Mouse (Mus musculus) cerebellum, postnatal 36 days (tissue): Measurements from ENCODE around the gene Dnm3.

Experiments used
- DNase-seq, 2 experiments: peaks; one replicate each; pipeline ENCODE4 v3.0.0; 2021 to 2022; ENCODE audit warnings: mixed read lengths in 2 of 2

Dnm3 gene

DNA sequence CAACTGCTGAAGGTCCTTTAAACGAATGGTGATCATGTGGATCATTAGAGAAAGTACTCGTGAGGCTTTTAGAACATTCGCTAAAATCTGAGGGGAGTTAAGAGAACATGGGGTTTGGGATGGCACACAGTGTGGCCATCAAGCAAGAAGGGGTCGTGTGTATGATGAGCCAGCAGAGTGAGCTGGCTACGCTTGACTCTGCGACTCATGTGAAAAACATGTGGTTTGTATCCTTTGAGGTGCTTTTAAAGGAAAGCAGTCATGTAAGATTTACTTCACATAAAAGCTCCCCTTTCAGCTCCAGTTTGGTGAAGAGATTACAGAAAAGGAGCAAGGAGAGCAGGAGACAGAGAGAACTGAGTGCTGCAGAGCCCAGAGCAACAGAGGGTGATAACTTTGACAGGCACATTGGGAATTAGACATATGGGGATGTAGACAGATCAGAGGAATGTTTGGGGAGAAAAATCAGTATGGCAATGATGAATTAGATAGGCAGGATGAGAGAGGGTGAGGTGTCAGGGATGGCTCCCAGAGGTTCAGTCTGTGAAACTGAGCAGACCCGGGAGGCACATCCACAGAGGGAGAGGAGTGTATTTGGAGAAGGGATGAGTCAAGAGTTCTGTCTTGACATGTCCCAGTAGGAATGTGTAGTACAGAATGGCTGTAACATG lies 234.7 kb downstream of the Dnm3 start:
- DNase-seq, result no peak

GRCm38 (mm10) chr1:162240720-162241119 lies 237.1 kb downstream of the Dnm3 start:
- no peak for DNase-seq

GRCm38 (mm10) chr1:162238646-162239045 lies 239.2 kb downstream of the Dnm3 start:
- no peak for DNase-seq

GRCm38 (mm10) chr1:162236624-162237159 lies 241.1 kb downstream of the Dnm3 start:
- DNase-seq, result no peak

GRCm38 (mm10) chr1:162225621-162226147 lies 252.2 kb downstream of the Dnm3 start:
- DNase-seq, result no peak

DNA sequence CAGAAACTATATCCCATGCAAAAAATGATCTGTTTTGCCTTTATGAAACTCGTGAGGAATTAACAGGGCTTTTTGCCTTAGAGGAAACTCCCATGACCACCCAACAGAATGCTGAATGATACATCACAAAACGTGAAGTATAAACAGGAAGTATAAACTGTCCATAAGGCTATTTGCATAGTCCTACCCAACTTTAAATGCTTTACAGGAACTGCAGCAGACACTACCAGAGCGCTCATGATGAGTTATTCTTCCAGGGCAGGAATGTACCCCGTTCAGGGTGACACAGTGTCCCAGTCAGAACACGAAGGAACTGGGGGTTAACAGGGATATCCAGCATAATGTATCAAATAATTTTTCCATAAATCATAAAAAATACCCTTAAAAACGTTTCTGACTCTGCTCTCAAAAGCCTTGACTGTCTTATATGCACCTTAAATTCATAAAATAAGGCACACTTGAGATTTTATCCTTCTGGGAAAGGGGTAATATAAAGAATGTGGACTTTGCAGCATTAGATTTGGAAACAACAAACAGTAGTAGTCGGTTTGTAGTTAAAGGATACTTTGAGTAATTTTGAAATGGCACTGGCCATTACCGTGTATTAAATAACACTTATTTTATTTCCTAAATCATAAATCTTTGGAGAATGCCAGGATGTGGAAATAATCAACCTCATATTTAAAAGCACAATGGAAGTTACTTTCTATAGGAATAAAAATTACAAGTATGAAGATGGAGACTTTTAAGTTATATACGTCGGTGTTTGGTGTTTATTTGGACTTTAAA lies 252.8 kb downstream of the Dnm3 start:
- no peak for DNase-seq

DNA sequence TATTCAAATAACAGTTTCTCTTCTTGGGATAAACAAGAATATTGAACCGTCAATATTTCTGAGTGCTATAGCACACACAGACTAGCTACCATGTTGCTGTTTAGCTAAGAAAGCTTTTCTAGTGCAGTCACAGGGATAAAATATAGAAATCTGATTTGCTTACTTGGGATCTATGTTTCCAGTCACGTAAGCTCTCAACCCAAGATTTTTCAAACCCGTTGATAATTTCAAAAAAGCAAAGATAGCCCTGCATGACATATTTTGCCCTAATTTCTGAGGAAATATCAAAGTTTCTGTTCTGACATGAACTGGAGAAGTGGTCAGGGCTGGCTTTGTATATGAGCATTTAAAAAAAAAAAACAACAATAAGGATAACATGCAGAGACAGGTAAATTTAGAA lies 253.8 kb downstream of the Dnm3 start:
- no peak for DNase-seq

DNA sequence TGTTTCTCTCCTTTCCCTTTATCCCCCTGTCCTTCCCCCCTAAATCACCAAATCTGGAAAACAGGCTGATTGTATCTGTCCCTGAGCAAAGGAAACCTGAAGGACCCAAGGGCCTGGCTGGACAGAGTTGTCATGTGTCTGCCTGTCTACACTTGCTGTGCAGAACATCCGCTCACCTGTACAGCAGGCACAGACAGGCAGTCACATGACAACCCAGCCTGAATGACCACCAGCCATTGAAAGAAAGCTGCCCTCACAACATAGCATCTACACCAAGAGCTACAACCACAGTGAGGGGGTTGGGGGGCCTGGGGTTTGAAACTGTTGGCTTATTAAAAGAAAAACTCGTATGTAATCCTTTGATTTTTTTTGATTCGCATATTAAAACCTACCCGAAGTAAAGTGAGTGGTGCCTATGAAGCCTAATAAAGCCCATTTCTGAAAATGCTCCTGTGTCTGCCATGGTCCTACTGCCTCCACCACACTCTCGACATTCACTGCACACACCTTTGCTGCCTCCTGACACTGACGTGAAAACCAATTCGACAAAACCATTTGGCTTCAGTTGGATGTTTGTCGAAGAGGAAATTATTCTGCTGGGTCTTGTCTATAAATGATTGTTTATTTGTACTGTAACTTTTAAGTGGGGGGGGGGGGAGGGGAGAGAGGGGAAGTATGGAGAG lies 254.4 kb downstream of the Dnm3 start:
- DNase-seq, result no peak

GRCm38 (mm10) chr1:162222353-162222752 lies 255.5 kb downstream of the Dnm3 start:
- DNase-seq, result no peak

- no peak for DNase-seq
These were observed 256.0 kb downstream of the Dnm3 start for GRCm38 (mm10) chr1:162221801-162222301.

GRCm38 (mm10) chr1:162220891-162221290 lies 256.9 kb downstream of the Dnm3 start:
- no peak for DNase-seq

DNA sequence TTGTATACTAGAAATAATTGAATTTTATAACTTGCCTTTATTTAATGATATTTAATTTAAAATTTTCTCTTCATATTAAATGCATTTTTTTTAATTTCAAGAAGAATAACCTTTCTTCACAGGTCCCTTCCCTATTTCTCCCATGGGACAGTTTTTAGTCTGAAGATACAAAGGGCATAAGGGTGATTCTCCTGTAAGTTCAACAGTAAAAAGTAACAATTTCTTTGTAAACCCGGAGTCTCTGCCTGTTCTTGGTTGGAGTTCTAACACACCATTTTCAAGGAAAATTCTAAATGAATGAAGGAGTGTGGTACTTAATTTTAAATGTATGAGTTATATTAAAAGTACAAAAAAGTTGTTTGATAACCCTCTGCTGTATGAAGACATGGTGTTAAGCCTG lies 258.1 kb downstream of the Dnm3 start:
- DNase-seq, result no peak

GRCm38 (mm10) chr1:162218530-162219180 lies 259.2 kb downstream of the Dnm3 start:
- no peak for DNase-seq

DNA sequence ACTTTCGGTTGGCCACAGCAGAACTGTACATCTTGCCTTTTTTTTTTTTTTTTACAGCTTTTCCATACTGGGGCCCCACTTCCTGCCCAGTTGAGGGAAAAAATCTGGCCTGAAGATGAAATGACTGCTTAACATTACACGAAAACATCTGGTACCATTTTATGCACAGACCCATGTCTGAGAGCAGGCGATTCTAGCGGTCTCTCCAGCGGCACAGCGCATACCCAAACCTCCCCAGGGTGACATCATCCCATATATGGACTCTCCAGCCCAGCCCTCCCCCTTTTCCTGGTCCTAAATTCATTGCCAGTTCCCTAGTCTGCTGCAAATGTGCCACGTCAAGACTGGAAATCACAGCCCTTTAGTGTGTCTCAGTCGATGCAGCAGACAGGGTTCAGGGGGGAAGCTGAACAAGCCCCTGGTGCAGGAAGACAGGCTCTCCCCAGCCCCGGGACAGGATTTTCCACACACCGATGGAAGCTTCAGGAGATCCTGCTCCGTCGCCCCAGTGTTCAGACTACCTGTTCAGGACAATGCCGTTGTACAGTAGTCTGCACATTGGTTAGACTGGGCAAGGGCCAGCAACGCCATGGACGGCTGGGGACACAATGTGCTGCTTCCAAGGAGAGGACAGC lies 260.4 kb downstream of the Dnm3 start:
- DNase-seq, result no peak

- DNase-seq, result no peak
These were observed 261.2 kb downstream of the Dnm3 start for GRCm38 (mm10) chr1:162216656-162217055.

GRCm38 (mm10) chr1:162215743-162216142 lies 262.1 kb downstream of the Dnm3 start:
- no peak for DNase-seq

DNA sequence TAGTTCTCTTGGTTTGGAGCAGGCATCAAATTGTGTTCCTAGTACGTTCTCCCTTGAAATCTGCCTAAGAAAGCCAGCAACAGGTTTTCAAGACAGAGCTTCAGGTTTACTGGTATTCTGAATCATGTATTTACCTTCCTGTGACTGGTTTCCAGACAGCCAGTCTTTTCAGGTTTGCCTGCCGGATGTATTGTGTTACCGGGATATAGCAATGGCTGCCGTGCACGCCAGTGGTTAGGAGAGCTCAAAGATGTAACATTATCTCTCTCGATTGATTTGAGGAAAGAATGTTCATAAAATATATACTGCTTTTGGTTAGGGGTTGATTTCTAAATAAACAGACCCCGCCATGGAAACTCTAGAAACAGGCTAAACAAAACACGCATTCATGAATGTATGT lies 264.8 kb downstream of the Dnm3 start:
- DNase-seq, result no peak

DNA sequence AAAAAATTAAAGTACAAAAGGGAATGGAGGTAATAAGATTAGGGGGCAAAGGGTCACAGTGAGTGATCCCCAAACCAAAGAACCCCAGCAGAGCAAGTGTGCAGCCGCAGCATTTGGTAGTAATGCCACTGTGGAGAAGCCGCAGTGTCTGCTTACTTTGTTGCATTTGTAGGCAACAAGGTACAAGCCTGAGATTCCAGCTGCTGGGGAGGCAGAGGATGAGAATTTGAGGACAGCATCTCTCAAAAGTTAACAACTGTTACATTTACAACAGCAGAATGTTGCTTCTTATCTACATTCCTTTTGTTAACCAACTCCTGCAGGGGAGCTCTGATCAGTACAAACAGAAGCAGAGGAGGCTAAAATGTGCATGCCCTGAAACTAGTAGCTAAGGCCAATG lies 267.3 kb downstream of the Dnm3 start:
- DNase-seq, result no peak

- DNase-seq, result no peak
These were observed 268.2 kb downstream of the Dnm3 start for GRCm38 (mm10) chr1:162209487-162210149.

DNA sequence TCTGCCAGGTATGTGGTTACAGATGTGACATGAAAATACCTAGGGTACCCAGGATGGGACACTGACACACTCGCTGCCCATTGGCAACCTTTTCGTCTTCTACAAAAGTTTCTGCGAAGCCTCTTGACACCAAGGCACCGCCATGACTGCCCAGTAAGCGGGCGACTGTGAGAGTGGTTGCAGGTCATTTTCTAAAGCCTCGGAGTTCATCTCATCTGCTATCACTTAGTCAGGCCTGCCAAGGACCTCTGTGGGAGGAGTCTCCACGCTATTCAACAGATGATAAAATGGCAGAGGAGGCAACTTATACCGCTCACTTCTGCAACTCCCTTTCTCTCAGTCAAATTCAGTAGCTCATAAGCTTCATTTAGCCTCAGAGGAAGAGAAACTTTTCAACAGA lies 268.8 kb downstream of the Dnm3 start:
- DNase-seq, result no peak

- no peak for DNase-seq
These were observed 270.2 kb downstream of the Dnm3 start for GRCm38 (mm10) chr1:162207708-162208043.
